Mouse (Mus musculus) cerebellum, postnatal 25 days (tissue): ENCODE data around the gene Pcolce.
"Not testable (repeated sequence)": the region's sequence is repeated elsewhere in the genome, so short reads cannot be mapped to it uniquely, and the experiment has no call there.

Experiments used
- DNase-seq, 2 experiments: peaks; one replicate each; pipeline ENCODE4 v3.0.0; 2021; ENCODE audit warnings: mixed read lengths in 2 of 2

The Pcolce gene

GRCm38 (mm10) chr5:137628498-137629305 lies 15.1 kb upstream of the Pcolce start, which contains the start of the genes Fbxo24, Lrch4 and Gm20605:
Gene Fbxo24 (minus strand): TSS chr5:137629002.
Gene Lrch4 (plus strand): TSS chr5:137629121.
Gene Gm20605 (plus strand): TSS chr5:137629175.
- peak; percentile 97 to 99 for DNase-seq

- no peak for DNase-seq
Measured at GRCm38 (mm10) chr5:137627991-137628390, 14.4 kb upstream of the Pcolce start.

- no peak for DNase-seq
Measured at GRCm38 (mm10) chr5:137623937-137624530, 10.4 kb upstream of the Pcolce start.

GRCm38 (mm10) chr5:137615347-137615746 lies 1.8 kb upstream of the Pcolce start:
- DNase-seq: no peak

GRCm38 (mm10) chr5:137614921-137615320 lies 1.3 kb upstream of the Pcolce start:
- DNase-seq: not testable (repeated sequence)

GRCm38 (mm10) chr5:137613076-137613475 lies 508 bp downstream of the Pcolce start:
- DNase-seq: no peak

- DNase-seq: no peak
Measured at GRCm38 (mm10) chr5:137611245-137611602, 2.4 kb downstream of the Pcolce start.

- no peak for DNase-seq
Measured at GRCm38 (mm10) chr5:137610548-137611244, 2.9 kb downstream of the Pcolce start.

GRCm38 (mm10) chr5:137610056-137610455 lies 3.5 kb downstream of the Pcolce start:
- DNase-seq: no peak

- DNase-seq: no peak
Measured at GRCm38 (mm10) chr5:137609292-137609691, 4.3 kb downstream of the Pcolce start.

- no peak for DNase-seq
Measured at GRCm38 (mm10) chr5:137608654-137609190, 4.9 kb downstream of the Pcolce start.

GRCm38 (mm10) chr5:137607860-137608653 lies 5.5 kb downstream of the Pcolce start:
- DNase-seq: no peak

- DNase-seq: peak in 1 of 2 experiments; percentile 36
Measured at GRCm38 (mm10) chr5:137601365-137601729, 12.2 kb downstream of the Pcolce start.

GRCm38 (mm10) chr5:137600619-137601364 lies 12.8 kb downstream of the Pcolce start, which contains the start of gene Mospd3:
Gene Mospd3 (minus strand): TSS chr5:137601058.
- DNase-seq: peak; percentile 96 to 97

- no peak for DNase-seq
Measured at GRCm38 (mm10) chr5:137600281-137600618, 13.3 kb downstream of the Pcolce start.

- DNase-seq: no peak
Measured at GRCm38 (mm10) chr5:137599600-137599999, 14.0 kb downstream of the Pcolce start.

GRCm38 (mm10) chr5:137598100-137598826 lies 15.3 kb downstream of the Pcolce start:
- DNase-seq: no peak

GRCm38 (mm10) chr5:137597625-137598024 lies 16.0 kb downstream of the Pcolce start:
- DNase-seq: no peak

- no peak for DNase-seq
Measured at GRCm38 (mm10) chr5:137596601-137597261, 16.9 kb downstream of the Pcolce start.

GRCm38 (mm10) chr5:137595921-137596320 lies 17.7 kb downstream of the Pcolce start:
- DNase-seq: no peak
